Mouse (Mus musculus): ENCODE data around the gene Gng5. TPM values are rescaled to one million over a fixed set of nuclear protein-coding genes. Genes with fewer than 3 reads are reported as not detected.
A peak's percentile ranks its signal among the peaks of the same experiment; 100 is the strongest.

The Gng5 gene
- 10 to 100 TPM; 42.1 to 67.4 (median 54.4) TPM for total RNA-seq (2022)

- DNase-seq (ENCODE audit: low spot score in 2 of 2) = peak; percentile 22 to 34
Observed at GRCm38 (mm10) chr3:146499431-146500002, at the start of gene Gng5, which contains the start of gene Spata1. TSS of gene Gng5 (plus strand) at chr3:146499807. TSS of gene Spata1 (minus strand) at chr3:146499753.

- peak; percentile 87 to 89 for DNase-seq (ENCODE audit: low spot score in 2 of 2)
Observed at GRCm38 (mm10) chr3:146450371-146450841, 49.2 kb upstream of the Gng5 start.

GRCm38 (mm10) chr3:146451375-146451774, 48.2 kb upstream of the Gng5 start:
- DNase-seq (ENCODE audit: low spot score in 2 of 2) = no peak

- DNase-seq (ENCODE audit: low spot score in 2 of 2) = no peak
Observed at GRCm38 (mm10) chr3:146462939-146463338, 36.7 kb upstream of the Gng5 start.

GRCm38 (mm10) chr3:146469226-146469625, 30.4 kb upstream of the Gng5 start:
- no peak for DNase-seq (ENCODE audit: low spot score in 2 of 2)

GRCm38 (mm10) chr3:146472657-146473056, 26.9 kb upstream of the Gng5 start:
- DNase-seq (ENCODE audit: low spot score in 2 of 2) = no peak

GRCm38 (mm10) chr3:146473741-146474140, 25.9 kb upstream of the Gng5 start:
- DNase-seq (ENCODE audit: low spot score in 2 of 2) = no peak

- DNase-seq (ENCODE audit: low spot score in 2 of 2) = no peak
Observed at GRCm38 (mm10) chr3:146474428-146474827, 25.2 kb upstream of the Gng5 start.

- DNase-seq (ENCODE audit: low spot score in 2 of 2) = no peak
Observed at GRCm38 (mm10) chr3:146482044-146482443, 17.6 kb upstream of the Gng5 start.

- no peak for DNase-seq (ENCODE audit: low spot score in 2 of 2)
Observed at GRCm38 (mm10) chr3:146486464-146486863, 13.1 kb upstream of the Gng5 start.

GRCm38 (mm10) chr3:146494941-146495340, 4.7 kb upstream of the Gng5 start:
- DNase-seq (ENCODE audit: low spot score in 2 of 2) = no peak

- DNase-seq (ENCODE audit: low spot score in 2 of 2) = no peak
Observed at GRCm38 (mm10) chr3:146498989-146499388, 618 bp upstream of the Gng5 start.

- peak; percentile 10 to 13 for DNase-seq (ENCODE audit: low spot score in 2 of 2)
Observed at GRCm38 (mm10) chr3:146500003-146500809, 599 bp downstream of the Gng5 start.

GRCm38 (mm10) chr3:146500810-146501201, 1.2 kb downstream of the Gng5 start:
- DNase-seq (ENCODE audit: low spot score in 2 of 2) = no peak

GRCm38 (mm10) chr3:146501601-146502123, 2.1 kb downstream of the Gng5 start:
- no peak for DNase-seq (ENCODE audit: low spot score in 2 of 2)

GRCm38 (mm10) chr3:146506711-146507110, 7.1 kb downstream of the Gng5 start:
- DNase-seq (ENCODE audit: low spot score in 2 of 2) = no peak

- no peak for DNase-seq (ENCODE audit: low spot score in 2 of 2)
Observed at GRCm38 (mm10) chr3:146520226-146520797, 20.7 kb downstream of the Gng5 start.

- peak; percentile 90 to 95 for DNase-seq (ENCODE audit: low spot score in 2 of 2)
Observed at GRCm38 (mm10) chr3:146520798-146521651, 21.4 kb downstream of the Gng5 start, which contains the start of gene Rpf1. TSS of gene Rpf1 (minus strand) at chr3:146521429.

GRCm38 (mm10) chr3:146521652-146522020, 22.0 kb downstream of the Gng5 start:
- no peak for DNase-seq (ENCODE audit: low spot score in 2 of 2)

- no peak for DNase-seq (ENCODE audit: low spot score in 2 of 2)
Observed at GRCm38 (mm10) chr3:146528335-146528734, 28.7 kb downstream of the Gng5 start.

- DNase-seq (ENCODE audit: low spot score in 2 of 2) = no peak
Observed at GRCm38 (mm10) chr3:146534986-146535385, 35.4 kb downstream of the Gng5 start.
